Mouse (Mus musculus) ES-Bruce4 (cell line): ENCODE results near the gene Rtf2. TPM values are rescaled to one million over a fixed set of nuclear protein-coding genes. Genes with fewer than 3 reads are reported as not detected.

Experiments
- H3K27ac ChIP-seq: 2 replicates; pipeline ENCODE4 v1.5.1; 2012; ENCODE audit warnings: low read length, inconsistent platforms; ENCODE audit not compliant: insufficient read depth
- H3K27me3 ChIP-seq: 2 replicates; pipeline ENCODE4 v1.6.1; 2012; ENCODE audit warnings: mild to moderate bottlenecking, low read length, inconsistent platforms; ENCODE audit not compliant: control insufficient read depth, poor library complexity, insufficient read depth, severe bottlenecking
- H3K36me3 ChIP-seq: 2 replicates; pipeline ENCODE4 v1.6.1; 2012; ENCODE audit warnings: inconsistent platforms, mild to moderate bottlenecking, low read length, moderate library complexity; ENCODE audit not compliant: control insufficient read depth, poor library complexity, insufficient read depth, severe bottlenecking
- H3K4me1 ChIP-seq: one replicate; pipeline ENCODE4 v1.8.1; 2011; ENCODE audit warnings: low read length; ENCODE audit not compliant: control insufficient read depth, insufficient read depth
- H3K4me3 ChIP-seq: 2 replicates; pipeline ENCODE4 v1.5.1; 2011; ENCODE audit warnings: low read depth, mild to moderate bottlenecking, low read length
- H3K9ac ChIP-seq: 2 replicates; pipeline ENCODE4 v1.6.1; 2012; ENCODE audit warnings: low read depth, mild to moderate bottlenecking, inconsistent platforms; ENCODE audit not compliant: poor library complexity, severe bottlenecking
- H3K9me3 ChIP-seq: replicated peaks from 2 replicates; pipeline ENCODE4 v1.6.1; 2012; ENCODE audit warnings: mild to moderate bottlenecking, low read length, inconsistent platforms; ENCODE audit not compliant: control insufficient read depth, poor library complexity, insufficient read depth, severe bottlenecking
- CTCF ChIP-seq: IDR thresholded peaks from one replicate; pipeline ENCODE4 v1.8.1; 2011; ENCODE audit warnings: low read depth, low read length
- EP300 ChIP-seq: IDR thresholded peaks from 2 replicates; pipeline ENCODE4 v1.6.1; 2011; ENCODE audit warnings: low read depth, low read length; ENCODE audit not compliant: insufficient read depth
- POLR2A ChIP-seq: IDR thresholded peaks from one replicate; pipeline ENCODE4 v1.8.1; 2011; ENCODE audit warnings: low read length; ENCODE audit not compliant: insufficient read depth
- polyA plus RNA-seq: library from polyadenylated mRNA; stranded (reverse); fragments of >200 nt; gene quantifications from 2 replicates; pipeline ENCODE4 v1.2.4, GENCODE M21; 2011; ENCODE audit warnings: low read depth; ENCODE audit not compliant: missing spikeins, insufficient read depth, insufficient read length

Rtf2 gene
- polyA plus RNA-seq, 1 experiment: 52.6 TPM

DNA sequence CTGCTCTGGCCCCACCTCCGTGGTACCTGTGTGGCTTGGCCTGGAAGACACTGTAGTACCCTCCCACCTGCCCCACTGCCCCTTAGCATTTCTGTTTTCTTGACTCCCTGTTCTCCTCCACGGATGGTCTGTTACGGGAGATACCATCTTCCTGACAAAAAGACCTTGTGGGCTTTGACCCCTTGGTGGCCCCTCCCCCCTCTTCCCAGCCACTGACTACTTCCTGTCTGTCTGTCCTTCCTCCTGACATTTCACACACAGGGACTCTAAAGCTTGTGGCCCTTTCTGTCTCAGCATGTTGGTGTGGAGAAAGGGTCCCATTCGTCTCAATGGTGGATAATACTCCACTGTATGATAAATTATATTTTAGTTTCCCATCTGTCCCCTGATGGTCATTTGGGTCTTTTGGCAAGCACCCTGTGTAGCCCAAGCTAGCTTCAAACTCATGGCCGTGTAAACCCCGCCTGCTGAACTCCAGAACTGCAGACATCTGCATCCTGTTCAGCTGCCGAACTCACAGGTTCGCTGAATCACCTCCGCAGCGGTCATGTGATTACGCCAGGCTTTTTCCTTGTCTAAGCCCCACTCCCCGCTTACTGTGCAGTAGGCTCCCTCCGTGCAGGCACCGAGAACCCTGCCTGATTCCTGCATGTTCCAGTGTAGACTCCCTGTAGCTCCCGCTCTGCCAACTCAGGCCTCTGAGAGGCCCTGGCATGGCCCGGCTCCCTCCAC is 41.5 kb downstream of the Rtf2 start:
- no peak overlapping the region for H3K9ac ChIP-seq
- TF ChIP-seq EP300 (0 out of 2 replicates have a peak, but pooled peaks have one; percentile 30), CTCF (no peak)
- peak overlapping the region; percentile 24 for H3K27ac ChIP-seq
- H3K4me1 ChIP-seq: peaks cover 14% of the 10 kb centered on the region
- no peaks in the 10 kb centered on the region for H3K9me3 ChIP-seq
- no peaks in the 10 kb centered on the region for H3K36me3 ChIP-seq
- H3K4me3 ChIP-seq: no peak overlapping the region
- H3K27me3 ChIP-seq: no peaks in the 10 kb centered on the region

DNA sequence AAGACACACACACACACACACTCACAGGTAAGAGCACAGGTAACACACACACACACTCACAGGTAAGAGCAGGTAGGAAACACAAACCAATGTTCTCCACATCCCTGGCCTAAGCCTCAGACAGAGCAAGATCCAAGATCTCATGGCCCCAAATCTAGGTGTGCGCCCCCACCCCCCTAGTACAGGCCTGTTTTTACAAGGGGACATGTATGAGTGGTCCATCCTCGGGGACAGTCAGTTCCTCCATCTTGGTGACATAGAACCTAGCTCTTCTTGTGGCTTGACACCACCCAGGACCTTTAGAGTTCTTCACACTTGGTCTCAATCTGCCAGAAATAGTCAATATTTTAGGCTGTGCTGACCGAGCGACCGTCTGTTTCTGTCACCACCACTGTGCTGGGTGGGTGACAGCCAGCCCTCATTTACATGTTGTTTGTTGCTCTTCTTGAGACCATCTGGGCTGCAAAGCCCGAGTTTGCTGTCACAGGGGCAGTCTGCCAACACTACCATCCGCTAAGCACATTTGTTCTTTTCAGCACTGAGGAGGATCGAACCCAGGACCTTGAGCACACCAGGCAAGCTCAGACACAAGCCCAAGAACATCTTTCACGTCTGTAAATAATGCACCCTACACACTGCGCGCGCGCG is 43.5 kb downstream of the Rtf2 start:
- Histone ChIP-seq H3K27ac (peak overlapping the region; percentile 29; the same call in 1 of the 2 replicates), H3K4me1 (peaks cover 14% of the 10 kb centered on the region), H3K27me3 (no peaks in the 10 kb centered on the region), H3K4me3 (no peak overlapping the region), H3K9ac (no peak overlapping the region), H3K9me3 (no peaks in the 10 kb centered on the region), H3K36me3 (no peaks in the 10 kb centered on the region)
- TF ChIP-seq POLR2A: no peak
- TF ChIP-seq EP300: no peak
- no peak for TF ChIP-seq CTCF

- Histone ChIP-seq H3K27me3 (no peaks in the 10 kb centered on the region), H3K4me1 (peaks cover 12% of the 10 kb centered on the region), H3K36me3 (no peaks in the 10 kb centered on the region), H3K9ac (no peak overlapping the region), H3K4me3 (no peak overlapping the region), H3K9me3 (no peaks in the 10 kb centered on the region), H3K27ac (0 out of 2 replicates have a peak overlapping the region, but pooled peaks have one; percentile 3)
- TF ChIP-seq CTCF (no peak), EP300 (peak; percentile 94), POLR2A (no peak)
Observed at GRCm38 (mm10) chr2:172484696-172485370, 44.5 kb downstream of the Rtf2 start.

GRCm38 (mm10) chr2:172496736-172497345 is 56.5 kb downstream of the Rtf2 start:
- Histone ChIP-seq H3K9me3 (no peaks in the 10 kb centered on the region), H3K27ac (no peak overlapping the region), H3K9ac (no peak overlapping the region), H3K36me3 (no peaks in the 10 kb centered on the region), H3K4me1 (peaks cover 11% of the 10 kb centered on the region), H3K27me3 (no peaks in the 10 kb centered on the region), H3K4me3 (no peak overlapping the region)
- TF ChIP-seq EP300 (no peak), POLR2A (no peak), CTCF (no peak)

- TF ChIP-seq CTCF (no peak), EP300 (peak; percentile 67; the same call in 1 of the 2 replicates), POLR2A (no peak)
- H3K9ac ChIP-seq: no peak overlapping the region
Observed at GRCm38 (mm10) chr2:172498823-172499222, 58.5 kb downstream of the Rtf2 start.

More at GRCm38 (mm10) chr2:172498823-172499222, 58.5 kb downstream of the Rtf2 start:
- Histone ChIP-seq H3K36me3 (no peaks in the 10 kb centered on the region), H3K4me1 (peaks cover 11% of the 10 kb centered on the region), H3K4me3 (no peak overlapping the region), H3K27me3 (no peaks in the 10 kb centered on the region), H3K9me3 (no peaks in the 10 kb centered on the region), H3K27ac (peak overlapping the region; percentile 89)
